Mouse (Mus musculus): ENCODE results near the gene Kcnk7. TPM values are rescaled to one million over a fixed set of nuclear protein-coding genes. Genes with fewer than 3 reads are reported as not detected.

Kcnk7 gene
- polyA plus RNA-seq, 1 experiment = 4.6 TPM

DNA sequence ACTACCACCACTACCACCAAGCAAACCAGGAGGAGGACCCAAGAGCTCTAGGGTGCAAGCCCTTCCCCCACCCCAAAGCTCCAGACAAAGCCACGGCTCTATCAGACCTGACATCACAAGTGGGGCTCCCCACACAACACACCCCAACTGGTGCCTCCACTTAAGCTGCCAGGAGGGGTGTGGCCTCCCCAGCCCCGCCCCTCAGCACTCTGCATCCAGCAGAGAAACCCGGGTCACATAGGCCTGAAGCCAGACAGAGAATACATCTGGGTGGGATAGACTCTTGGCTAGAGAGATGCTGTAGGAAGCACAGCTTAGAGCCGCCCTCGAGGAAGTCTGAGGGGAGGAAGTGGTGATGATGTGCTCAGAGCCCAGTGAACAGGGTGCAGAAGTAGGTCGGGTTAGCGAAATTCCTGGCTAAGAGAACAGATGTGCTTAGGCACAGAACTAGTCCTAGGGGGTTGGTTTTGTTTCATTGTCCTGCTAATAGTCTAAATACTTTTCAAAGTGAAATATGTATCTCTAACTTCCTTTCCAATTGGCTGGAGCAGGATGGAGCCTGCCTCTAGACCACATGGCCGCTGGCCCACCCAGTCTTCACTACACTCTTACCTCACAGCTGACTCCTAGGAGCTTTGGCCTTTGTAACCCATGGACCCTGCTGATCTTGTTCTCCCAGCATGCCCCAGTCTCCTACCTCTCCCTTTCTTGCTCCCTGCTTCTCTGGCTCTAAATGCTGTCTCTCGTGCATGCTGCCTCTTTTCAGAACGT is 819 bp downstream of the Kcnk7 start:
- no peak for DNase-seq
- WGBS = 22% methylated on average over 10 of the region's 10 CpGs

GRCm38 (mm10) chr19:5710068-5710467 is 5.9 kb downstream of the Kcnk7 start:
- Histone ChIP-seq H3K4me3 (replicated peaks; ENCODE audit: extremely low read depth, low read depth, low read length) (no peak overlapping the region), H3K4me1 (ENCODE audit: control insufficient read depth, insufficient read depth, low read length) (peaks cover 10% of the 10 kb centered on the region)
- DNase-seq = no peak
- 94% methylated on average over 6 of the region's 6 CpGs for WGBS
- TF ChIP-seq CTCF (IDR thresholded peaks at IDR 0.05; ENCODE audit: insufficient read depth, low read length) = no peak
- TF ChIP-seq POLR2A (IDR thresholded peaks at IDR 0.05; ENCODE audit: borderline replicate concordance, extremely low read depth, low read depth, low read length) = no peak

More for the DNA sequence above, 819 bp downstream of the Kcnk7 start:
- Histone ChIP-seq H3K4me1 (ENCODE audit: control insufficient read depth, insufficient read depth, low read length) (peaks cover 4% of the 10 kb centered on the region; the same call in 1 of the 2 replicates), H3K4me3 (replicated peaks; ENCODE audit: extremely low read depth, low read depth, low read length) (no peak overlapping the region)
- TF ChIP-seq POLR2A (IDR thresholded peaks at IDR 0.05; ENCODE audit: borderline replicate concordance, extremely low read depth, low read depth, low read length) (no peak), CTCF (IDR thresholded peaks at IDR 0.05; ENCODE audit: insufficient read depth, low read length) (no peak)

DNA sequence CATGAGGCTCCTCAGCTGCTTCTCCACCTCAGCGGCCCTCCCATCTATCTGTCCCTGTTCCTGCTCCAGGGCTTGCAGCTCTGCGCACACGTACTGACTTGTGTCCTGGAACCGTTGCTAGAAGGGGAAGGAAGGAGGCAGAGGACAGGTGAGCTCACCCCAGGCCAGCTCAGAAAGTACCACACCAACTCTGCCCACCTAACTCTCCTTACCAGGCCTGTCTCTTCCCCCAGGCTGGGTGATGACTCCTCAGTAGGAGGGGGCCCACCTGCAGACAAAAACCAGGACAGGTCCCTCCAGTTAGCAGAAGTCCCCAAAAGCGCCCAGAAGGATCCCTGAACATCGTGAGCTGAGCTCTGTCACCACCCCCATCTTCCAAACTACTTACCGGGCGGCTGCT is 6.4 kb downstream of the Kcnk7 start:
- DNase-seq = no peak
- peaks cover 10% of the 10 kb centered on the region for H3K4me1 ChIP-seq (ENCODE audit: control insufficient read depth, insufficient read depth, low read length)
- no peak for TF ChIP-seq POLR2A (IDR thresholded peaks at IDR 0.05; ENCODE audit: borderline replicate concordance, extremely low read depth, low read depth, low read length)
- no peak overlapping the region for H3K4me3 ChIP-seq (replicated peaks; ENCODE audit: extremely low read depth, low read depth, low read length)
- WGBS = 85% methylated on average over 8 of the region's 8 CpGs

GRCm38 (mm10) chr19:5711218-5711617 is 7.1 kb downstream of the Kcnk7 start:
- 26% methylated on average over 3 of the region's 3 CpGs for WGBS
- TF ChIP-seq POLR2A (IDR thresholded peaks at IDR 0.05; ENCODE audit: borderline replicate concordance, extremely low read depth, low read depth, low read length) = no peak
- peak; percentile 80 for TF ChIP-seq CTCF (IDR thresholded peaks at IDR 0.05; ENCODE audit: insufficient read depth, low read length)
- H3K4me1 ChIP-seq (ENCODE audit: control insufficient read depth, insufficient read depth, low read length) = peaks cover 10% of the 10 kb centered on the region
- no peak overlapping the region for H3K4me3 ChIP-seq (replicated peaks; ENCODE audit: extremely low read depth, low read depth, low read length)
- peak; percentile 68 for DNase-seq

GRCm38 (mm10) chr19:5711907-5712460 is 7.8 kb downstream of the Kcnk7 start:
- no peak for DNase-seq
- peaks cover 10% of the 10 kb centered on the region for H3K4me1 ChIP-seq (ENCODE audit: control insufficient read depth, insufficient read depth, low read length)
- TF ChIP-seq CTCF (IDR thresholded peaks at IDR 0.05; ENCODE audit: insufficient read depth, low read length) (no peak), POLR2A (IDR thresholded peaks at IDR 0.05; ENCODE audit: borderline replicate concordance, extremely low read depth, low read depth, low read length) (no peak)
- H3K4me3 ChIP-seq (replicated peaks; ENCODE audit: extremely low read depth, low read depth, low read length) = no peak overlapping the region
- 76% methylated on average over 14 of the region's 14 CpGs for WGBS

DNA sequence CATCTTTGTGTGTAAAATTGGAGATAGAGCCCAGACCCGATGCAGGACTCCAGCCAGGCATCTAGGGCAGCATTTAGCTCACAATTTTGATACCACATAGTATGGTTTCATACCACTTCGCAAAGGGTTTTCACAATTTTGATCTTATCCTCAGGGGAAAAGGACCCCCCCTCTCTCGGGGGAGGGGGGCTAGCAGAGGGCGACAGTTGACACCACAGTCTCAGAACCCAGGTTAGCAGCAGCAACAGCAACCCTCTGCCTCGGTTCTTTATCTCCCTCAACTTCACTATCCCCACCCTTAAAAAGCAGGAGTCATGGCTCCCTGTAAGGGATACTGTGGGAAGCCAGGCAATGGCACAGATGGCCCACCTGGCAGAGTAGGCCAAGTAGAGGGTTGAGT is 9.1 kb downstream of the Kcnk7 start:
- Histone ChIP-seq H3K4me3 (replicated peaks; ENCODE audit: extremely low read depth, low read depth, low read length) (no peak overlapping the region), H3K4me1 (ENCODE audit: control insufficient read depth, insufficient read depth, low read length) (peaks cover 10% of the 10 kb centered on the region)
- 71% methylated on average over 5 of the region's 5 CpGs for WGBS
- no peak for TF ChIP-seq CTCF (IDR thresholded peaks at IDR 0.05; ENCODE audit: insufficient read depth, low read length)
- no peak for TF ChIP-seq POLR2A (IDR thresholded peaks at IDR 0.05; ENCODE audit: borderline replicate concordance, extremely low read depth, low read depth, low read length)
- DNase-seq = no peak

DNA sequence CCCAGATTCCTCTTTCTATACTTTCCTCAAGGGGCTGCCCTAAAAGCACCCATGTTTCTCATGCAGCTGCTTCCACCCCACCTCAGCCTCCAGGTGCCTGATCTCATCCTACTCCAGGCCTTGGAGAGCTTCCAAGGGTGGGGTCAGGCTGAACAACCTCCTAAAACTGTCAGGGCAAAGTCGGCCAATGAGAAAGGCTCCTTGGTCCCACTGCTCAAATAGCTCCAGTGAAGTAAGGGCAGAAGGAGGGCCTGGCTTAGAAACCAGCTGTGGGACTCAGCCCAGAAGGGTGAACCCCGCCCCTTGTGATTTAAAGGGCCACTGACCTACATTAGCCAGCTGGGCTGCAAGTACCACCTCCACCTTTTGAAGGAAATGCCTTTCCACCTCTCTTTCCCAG is 9.6 kb downstream of the Kcnk7 start:
- peak; percentile 77 for DNase-seq
- H3K4me3 ChIP-seq (replicated peaks; ENCODE audit: extremely low read depth, low read depth, low read length) = no peak overlapping the region
- peaks cover 10% of the 10 kb centered on the region for H3K4me1 ChIP-seq (ENCODE audit: control insufficient read depth, insufficient read depth, low read length)
- 3% methylated on average over 2 of the region's 2 CpGs for WGBS
- TF ChIP-seq CTCF (IDR thresholded peaks at IDR 0.05; ENCODE audit: insufficient read depth, low read length) (no peak), POLR2A (IDR thresholded peaks at IDR 0.05; ENCODE audit: borderline replicate concordance, extremely low read depth, low read depth, low read length) (no peak)

- 51% methylated on average over 43 of the region's 43 CpGs for WGBS
- peak; percentile 56 for DNase-seq
- Histone ChIP-seq H3K4me1 (ENCODE audit: control insufficient read depth, insufficient read depth, low read length) (peaks cover 10% of the 10 kb centered on the region), H3K4me3 (replicated peaks; ENCODE audit: extremely low read depth, low read depth, low read length) (no peak overlapping the region)
- TF ChIP-seq POLR2A (IDR thresholded peaks at IDR 0.05; ENCODE audit: borderline replicate concordance, extremely low read depth, low read depth, low read length) (no peak), CTCF (IDR thresholded peaks at IDR 0.05; ENCODE audit: insufficient read depth, low read length) (peak; percentile 26; the same call in 1 of the 2 replicates)
Measured at GRCm38 (mm10) chr19:5715793-5716688, 11.9 kb downstream of the Kcnk7 start.

DNA sequence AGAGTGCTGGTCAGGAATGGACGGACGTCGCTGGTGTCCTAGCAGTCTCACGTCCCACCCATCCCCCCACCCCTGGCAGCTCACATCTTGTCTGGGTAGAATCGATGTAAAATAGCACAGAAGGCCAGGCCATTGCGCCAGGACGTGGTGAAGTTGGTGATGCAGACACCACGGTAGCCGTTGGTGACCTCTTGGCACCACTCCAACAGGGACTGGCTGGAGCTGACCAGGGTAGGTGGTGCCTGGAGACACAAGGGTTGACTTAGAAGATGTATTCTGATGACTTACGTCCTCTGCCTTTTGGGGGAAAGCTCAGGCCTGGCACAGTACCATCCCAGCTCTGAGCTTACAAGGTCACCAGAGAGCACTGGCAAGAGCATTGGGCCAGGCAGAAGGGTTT is 12.8 kb downstream of the Kcnk7 start:
- H3K4me1 ChIP-seq (ENCODE audit: control insufficient read depth, insufficient read depth, low read length) = peaks cover 8% of the 10 kb centered on the region
- 49% methylated on average over 10 of the region's 10 CpGs for WGBS
- H3K4me3 ChIP-seq (replicated peaks; ENCODE audit: extremely low read depth, low read depth, low read length) = no peak overlapping the region
- no peak for DNase-seq
- 0 out of 2 replicates have a peak, but pooled peaks have one; percentile 6 for TF ChIP-seq POLR2A (IDR thresholded peaks at IDR 0.05; ENCODE audit: borderline replicate concordance, extremely low read depth, low read depth, low read length)
- no peak for TF ChIP-seq CTCF (IDR thresholded peaks at IDR 0.05; ENCODE audit: insufficient read depth, low read length)

Measured in lung, adult 2 months (tissue).